Mouse (Mus musculus) hindbrain, postnatal 0 days (tissue): ENCODE data around the gene Cfap69. TPM values are rescaled to one million over a fixed set of nuclear protein-coding genes. Genes with fewer than 3 reads are reported as not detected.

ENCODE experiments used
- ATAC-seq: fragments of 200-750 bp; cut with Nextera tagmentation; 2 replicates; pipeline ENCODE4 v1.8.0; 2017; ENCODE audit warnings: mild to moderate bottlenecking, moderate TSS enrichment, moderate library complexity
- DNase-seq: peaks from one replicate; pipeline ENCODE4 v3.0.0-alpha.2; 2015; ENCODE audit warnings: low spot score
- H3K27ac ChIP-seq: fragments of 300-500 bp; sonication (generic); 2 replicates; pipeline ENCODE4 v1.5.1; 2014; ENCODE audit warnings: mild to moderate bottlenecking
- H3K27me3 ChIP-seq: fragments of 300-500 bp; sonication (generic); 2 replicates; pipeline ENCODE4 v1.6.1; 2014; ENCODE audit warnings: low read length, mixed read lengths; ENCODE audit not compliant: insufficient read depth
- H3K36me3 ChIP-seq: fragments of 300-500 bp; sonication (generic); 2 replicates; pipeline ENCODE4 v1.6.1; 2014; ENCODE audit warnings: low read length, mixed read lengths; ENCODE audit not compliant: insufficient read depth
- H3K4me1 ChIP-seq: fragments of 300-500 bp; sonication (generic); 2 replicates; pipeline ENCODE4 v1.6.1; 2014; ENCODE audit warnings: antibody characterized with exemption, low read length, mixed read lengths; ENCODE audit not compliant: insufficient read depth
- H3K4me2 ChIP-seq: fragments of 300-500 bp; sonication (generic); 2 replicates; pipeline ENCODE4 v1.6.1; 2014; ENCODE audit warnings: low read depth, mild to moderate bottlenecking, low read length, moderate library complexity, mixed read lengths
- H3K4me3 ChIP-seq: fragments of 300-500 bp; sonication (generic); 2 replicates; pipeline ENCODE4 v1.5.1; 2014; ENCODE audit warnings: low read length
- H3K9ac ChIP-seq: fragments of 300-500 bp; sonication (generic); replicated peaks from 2 replicates; pipeline ENCODE4 v1.6.1; 2014; ENCODE audit warnings: mild to moderate bottlenecking, low read length, moderate library complexity, mixed read lengths
- H3K9me3 ChIP-seq: fragments of 300-500 bp; sonication (generic); 2 replicates; pipeline ENCODE4 v1.6.1; 2016; ENCODE audit warnings: low read length, mixed read lengths
- CTCF ChIP-seq: IDR thresholded peaks from 2 replicates; pipeline ENCODE4 v1.5.1; 2016; ENCODE audit warnings: antibody characterized with exemption, control low read depth, low read depth
- WGBS: fragments of 180-500 bp; shearing (Covaris S2); extraction: QIAGEN DNeasy Blood & Tissue Kit; methylation state at CpG from one replicate; pipeline ENCODE4 v1.1.7; 2014; 5-methylcytosine and 5-hydroxymethylcytosine counted together
- polyA plus RNA-seq: library from polyadenylated mRNA; unstranded; fragments of >200 nt; fragmentation: Nextera tagmentation; extraction: Ambion mirVana; gene quantifications from 2 replicates; pipeline ENCODE4 v1.2.1, GENCODE M21; 2015
- total RNA-seq: library from RNA; depleted of rRNA; stranded (reverse); fragments of >200 nt; gene quantifications from 2 replicates; pipeline ENCODE4 v1.2.3, GENCODE M21; 2014; rRNA removed

Gene Cfap69
- total and polyA plus RNA-seq, 2 experiments from 2014 or later: 8.0 to 9.8 TPM

DNA sequence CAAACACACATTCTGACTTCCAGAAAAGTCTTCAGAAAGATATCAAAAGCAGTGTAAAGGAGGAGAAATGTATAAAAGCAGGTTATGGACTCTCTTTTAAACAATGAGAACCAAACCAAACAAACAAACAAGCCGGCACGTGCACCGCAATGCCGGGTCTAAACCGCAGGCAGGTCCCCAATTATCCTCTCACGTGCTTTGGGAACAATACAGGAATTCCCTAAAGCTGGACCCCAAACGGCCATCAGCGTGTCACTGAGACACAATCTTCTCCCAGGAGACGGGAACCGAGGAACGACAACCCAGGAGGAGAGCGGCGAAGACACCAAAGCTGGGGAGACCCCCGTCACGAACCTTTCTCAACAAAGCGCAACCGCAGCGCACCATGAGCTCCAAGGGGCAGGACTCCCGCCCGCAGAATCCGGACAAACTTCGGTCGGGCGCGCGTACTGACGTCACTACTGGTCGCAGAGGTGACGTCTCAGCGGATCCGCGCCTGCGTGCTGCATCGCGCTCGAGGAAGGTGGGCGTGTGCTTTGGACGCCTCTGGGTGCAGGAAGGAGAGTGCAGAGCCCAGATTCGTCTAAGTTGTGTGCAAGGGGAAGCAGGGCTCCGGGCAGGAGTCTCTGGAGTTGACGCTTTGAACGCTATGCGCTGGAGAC lies 104.8 kb downstream of the Cfap69 start, which contains the start of gene Gtpbp10:
Gene Gtpbp10 (minus strand): TSS at position 460 of the 662 bp plus-strand sequence.
- H3K27ac ChIP-seq: peak within 1 kb of the TSS; percentile 12
- ATAC-seq: peak; percentile 100
- no peaks in the 10 kb centered on the region for H3K4me1 ChIP-seq
- no peaks in the 10 kb centered on the region for H3K27me3 ChIP-seq
- H3K36me3 ChIP-seq: peaks cover 5% of the 10 kb centered on the region
- no peaks in the 10 kb centered on the region for H3K9me3 ChIP-seq
- peak within 1 kb of the TSS; percentile 58 for H3K9ac ChIP-seq
- no peak for TF ChIP-seq CTCF
- WGBS: under 1% methylated on average over 43 of the region's 43 CpGs
- H3K4me2 ChIP-seq: peak within 1 kb of the TSS; percentile 78
- H3K4me3 ChIP-seq: peak within 1 kb of the TSS; percentile 59
- peak; percentile 97 for DNase-seq

- TF ChIP-seq CTCF: no peak
- no peaks in the 10 kb centered on the region for H3K9me3 ChIP-seq
- DNase-seq: no peak
- H3K4me2 ChIP-seq: no peak overlapping the region
- H3K9ac ChIP-seq: no peak overlapping the region
- peaks cover 30% of the 10 kb centered on the region for H3K36me3 ChIP-seq
- H3K4me3 ChIP-seq: no peak overlapping the region
- no peak overlapping the region for H3K27ac ChIP-seq
- WGBS: 92% methylated on average over 1 of the region's 1 CpGs
- no peaks in the 10 kb centered on the region for H3K4me1 ChIP-seq
- ATAC-seq: no peak
- no peaks in the 10 kb centered on the region for H3K27me3 ChIP-seq
Observed at GRCm38 (mm10) chr5:5551110-5551509, 112.9 kb downstream of the Cfap69 start.

DNA sequence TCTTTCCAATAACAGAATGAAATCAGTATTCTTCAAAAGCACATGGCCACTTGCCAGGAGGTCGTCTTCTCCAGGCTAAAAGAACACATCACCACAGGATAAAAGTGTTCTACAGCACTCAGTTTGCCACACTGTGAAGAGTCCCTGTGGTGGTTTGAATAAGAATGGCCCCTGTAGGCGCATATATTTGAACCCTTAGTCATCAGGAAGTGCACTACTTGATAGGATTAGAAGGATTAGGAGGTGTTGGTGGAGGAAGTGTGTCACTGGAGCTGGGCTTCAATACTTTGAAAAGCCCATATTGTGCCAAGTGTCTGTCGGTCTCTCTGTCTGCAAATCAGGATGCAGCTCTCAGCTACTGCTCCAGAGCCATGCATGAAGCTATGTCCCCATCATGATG lies 123.7 kb downstream of the Cfap69 start:
- Histone ChIP-seq H3K9me3 (no peaks in the 10 kb centered on the region), H3K9ac (no peak overlapping the region), H3K4me2 (no peak overlapping the region), H3K4me3 (no peak overlapping the region), H3K27ac (no peak overlapping the region), H3K36me3 (peaks cover 23% of the 10 kb centered on the region), H3K27me3 (no peaks in the 10 kb centered on the region), H3K4me1 (no peaks in the 10 kb centered on the region)
- DNase-seq (no peak), ATAC-seq (no peak)
- no peak for TF ChIP-seq CTCF
- WGBS: 56% methylated on average over 3 of the region's 3 CpGs

DNA sequence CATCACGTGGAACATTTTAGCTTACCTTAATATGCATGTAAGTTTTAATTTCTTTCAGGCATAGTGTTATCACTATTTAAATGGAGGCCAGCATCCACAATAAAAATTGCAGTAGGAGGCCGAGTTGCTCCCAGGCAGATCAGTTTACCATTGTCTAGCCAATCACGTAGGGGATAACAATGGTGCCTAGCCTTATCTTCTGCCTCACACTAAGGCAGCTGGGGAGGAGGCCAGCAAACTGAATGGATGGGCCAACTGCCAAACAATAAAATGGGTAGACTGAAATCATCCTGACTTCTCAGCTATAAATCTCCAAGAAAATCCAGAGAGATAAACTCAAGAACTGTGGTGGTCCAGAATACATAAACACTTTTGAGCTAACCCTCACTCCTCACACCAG lies 124.3 kb downstream of the Cfap69 start:
- H3K27ac ChIP-seq: no peak overlapping the region
- 71% methylated on average over 3 of the region's 3 CpGs for whole genome bisulfite sequencing
- no peak overlapping the region for H3K4me3 ChIP-seq
- H3K4me1 ChIP-seq: no peaks in the 10 kb centered on the region
- H3K4me2 ChIP-seq: no peak overlapping the region
- no peaks in the 10 kb centered on the region for H3K27me3 ChIP-seq
- no peak for DNase-seq
- ATAC-seq: no peak
- peaks cover 23% of the 10 kb centered on the region for H3K36me3 ChIP-seq
- H3K9ac ChIP-seq: no peak overlapping the region
- TF ChIP-seq CTCF: no peak
- H3K9me3 ChIP-seq: no peaks in the 10 kb centered on the region

DNA sequence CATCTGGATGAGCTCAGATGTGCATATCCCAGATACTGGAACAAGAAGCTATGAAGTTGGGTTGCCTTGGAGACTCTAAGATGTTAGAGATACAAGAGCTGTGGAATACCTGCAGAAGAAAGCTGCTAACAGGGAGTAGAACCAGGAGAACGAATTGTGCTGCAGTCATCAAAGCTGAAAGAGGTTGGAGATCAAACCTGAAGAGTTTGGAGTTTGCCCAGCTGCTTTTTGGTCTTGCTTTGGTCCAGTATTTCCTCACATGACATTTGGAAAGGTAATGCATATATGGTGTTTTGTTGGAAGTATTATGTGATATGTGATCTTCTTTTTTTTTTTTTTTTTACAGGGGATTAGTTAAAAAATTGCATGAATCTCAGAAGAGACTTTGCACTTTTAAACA lies 127.9 kb downstream of the Cfap69 start:
- 84% methylated on average over 1 of the region's 1 CpGs for WGBS
- ATAC-seq: no peak

GRCm38 (mm10) chr5:5533656-5534420 lies 130.2 kb downstream of the Cfap69 start:
- 94% methylated on average over 3 of the region's 3 CpGs for WGBS
- TF ChIP-seq CTCF: no peak
- Histone ChIP-seq H3K4me1 (no peaks in the 10 kb centered on the region), H3K27ac (no peak overlapping the region), H3K4me3 (no peak overlapping the region), H3K27me3 (no peaks in the 10 kb centered on the region), H3K4me2 (no peak overlapping the region), H3K36me3 (no peaks in the 10 kb centered on the region), H3K9ac (no peak overlapping the region), H3K9me3 (no peaks in the 10 kb centered on the region)
- DNase-seq (no peak), ATAC-seq (no peak)

More for the DNA sequence above, 127.9 kb downstream of the Cfap69 start:
- H3K4me3 ChIP-seq: no peak overlapping the region
- no peak overlapping the region for H3K9ac ChIP-seq
- no peak for DNase-seq
- no peak overlapping the region for H3K4me2 ChIP-seq
- TF ChIP-seq CTCF: no peak
- H3K27ac ChIP-seq: no peak overlapping the region
- no peaks in the 10 kb centered on the region for H3K4me1 ChIP-seq
- no peaks in the 10 kb centered on the region for H3K27me3 ChIP-seq
- H3K36me3 ChIP-seq: peaks cover 8% of the 10 kb centered on the region
- no peaks in the 10 kb centered on the region for H3K9me3 ChIP-seq

Other genes with a start within 250 kb of the Cfap69 start
- 63.1 and 63.9 TPM in 2 replicates for gene Cdk14, start 243.9 kb downstream of the Cfap69 start, total RNA-seq
- gene Cdk14, start 243.9 kb downstream of the Cfap69 start, polyA plus RNA-seq: 50.9 and 53.0 TPM in 2 replicates
- gene 1700015F17Rik, start 185.1 kb downstream of the Cfap69 start, total RNA-seq: not detected in 2 replicates
- 0.30 TPM in 1 of 2 replicates, not detected in the other for gene 1700015F17Rik, start 185.1 kb downstream of the Cfap69 start, polyA plus RNA-seq
- gene Cldn12, start 149.3 kb downstream of the Cfap69 start, total RNA-seq: 17.6 and 17.7 TPM in 2 replicates
- gene Cldn12, start 149.3 kb downstream of the Cfap69 start, polyA plus RNA-seq: 11.9 and 12.0 TPM in 2 replicates
- gene Gtpbp10, start 104.7 kb downstream of the Cfap69 start, total RNA-seq: 12.3 and 18.4 TPM in 2 replicates
- 13.8 and 14.6 TPM in 2 replicates for gene Gtpbp10, start 104.7 kb downstream of the Cfap69 start, polyA plus RNA-seq
- 6.1 and 9.3 TPM in 2 replicates for gene Gm8773, start 90.4 kb downstream of the Cfap69 start, total RNA-seq
- gene Gm8773, start 90.4 kb downstream of the Cfap69 start, polyA plus RNA-seq: 8.5 and 10.2 TPM in 2 replicates
- gene Steap2, start 30.3 kb upstream of the Cfap69 start, total RNA-seq: 18.5 and 23.6 TPM in 2 replicates
- gene Steap2, start 30.3 kb upstream of the Cfap69 start, polyA plus RNA-seq: 6.7 and 6.8 TPM in 2 replicates
- gene Steap1, start 85.1 kb upstream of the Cfap69 start, total RNA-seq: 0.43 and 2.6 TPM in 2 replicates
- 4.6 and 4.7 TPM in 2 replicates for gene Steap1, start 85.1 kb upstream of the Cfap69 start, polyA plus RNA-seq